14 mouse cellular contexts compared by ENCODE assay signal in the genomic region with DNA sequence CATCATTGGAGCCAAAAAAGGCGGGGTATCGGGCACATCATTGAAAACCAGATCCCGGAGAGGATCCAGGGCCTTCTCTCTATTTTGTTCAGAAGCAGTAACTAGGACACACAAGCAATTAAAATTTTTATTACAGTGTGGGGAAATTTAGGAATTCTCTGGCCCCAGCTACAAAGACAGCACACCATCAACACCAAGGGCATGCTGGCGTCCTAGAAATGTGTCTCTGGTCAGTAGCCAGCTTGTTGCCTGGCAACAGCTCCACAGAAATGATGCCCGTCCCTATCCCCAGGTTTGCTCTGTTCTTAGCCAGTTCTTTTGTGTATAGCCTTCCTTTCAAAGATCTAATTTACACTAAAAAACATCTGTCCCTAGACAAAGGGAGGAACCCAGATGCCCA. TPM values are rescaled to one million over a fixed set of nuclear protein-coding genes. Genes with fewer than 3 reads are reported as not detected.
DNase-seq lines count a peak whose midpoint lies in the region; ATAC-seq and TF ChIP-seq lines count a peak whose summit lies in the region.
"Had no signal": no experiment of that assay in that cellular context is flagged by ENCODE, and none has a peak within 500 bp of the region (broad histone marks: within the 10 kb centered on the region; RNA-seq: fewer than 3 reads in every experiment).

No protein-coding gene starts in this region.

- DNase-seq in adrenal gland, adult (ENCODE audit: inconsistent age in 2 of 2, low spot score in 1 of 2): peak; percentile 46 to 73
- DNase-seq in adrenal gland, postnatal 4 days (ENCODE audit: low spot score in 2 of 2): no peak
- peak; percentile 35 for DNase-seq in lung, embryonic 14.5 days
- DNase-seq in lung, adult 2 months: no peak
- DNase-seq in cerebellum, adult 9-10 months: peak; percentile 20
- DNase-seq in right cerebral cortex, adult 2 months (ENCODE audit: low spot score in 2 of 2): peak; percentile 20 to 42
- DNase-seq in embryo, embryonic 10.5 days (ENCODE audit: low spot score): no peak
- DNase-seq: kidney, adult 18-20 months had no signal

- no peak overlapping the region for H3K27ac ChIP-seq in lung, embryonic 14.5 days (ENCODE audit: low read depth)
- no peak overlapping the region for H3K27ac ChIP-seq in kidney, embryonic 14.5 days (ENCODE audit: low read depth, low read length)
- H3K27ac ChIP-seq: limb, embryonic 10.5 days; macrophage; neural tube, embryonic 13.5 days had no signal

- no peaks in the 10 kb centered on the region for H3K9me3 ChIP-seq in lung, embryonic 14.5 days (ENCODE audit: low read depth, low read length)
- no peaks in the 10 kb centered on the region for H3K9me3 ChIP-seq in kidney, embryonic 14.5 days (ENCODE audit: control insufficient read depth, low read length)
- H3K9me3 ChIP-seq: limb, embryonic 10.5 days; neural tube, embryonic 13.5 days had no signal

- ATAC-seq in lung, embryonic 14.5 days (ENCODE audit: insufficient read depth): no peak; the same call in 1 of the 2 replicates
- ATAC-seq in kidney, embryonic 14.5 days (ENCODE audit: low FRiP score, low TSS enrichment): no peak

- no peak for TF ChIP-seq POLR2A in lung, adult 2 months (IDR thresholded peaks at IDR 0.05; ENCODE audit: borderline replicate concordance, extremely low read depth, low read depth, low read length)

- H3K27me3 ChIP-seq in lung, embryonic 14.5 days (ENCODE audit: insufficient read depth, low read length): no peaks in the 10 kb centered on the region
- H3K27me3 ChIP-seq in kidney, embryonic 14.5 days (ENCODE audit: control insufficient read depth, insufficient read depth, low read length): no peaks in the 10 kb centered on the region
- H3K27me3 ChIP-seq: neural tube, embryonic 13.5 days had no signal

- no peak for TF ChIP-seq CTCF in lung, embryonic 14.5 days (IDR thresholded peaks at IDR 0.05; ENCODE audit: low read depth)
- TF ChIP-seq CTCF in lung, adult 2 months (IDR thresholded peaks at IDR 0.05; ENCODE audit: insufficient read depth, low read length): no peak

- H3K36me3 ChIP-seq in lung, embryonic 14.5 days (ENCODE audit: insufficient read depth): no peaks in the 10 kb centered on the region
- H3K36me3 ChIP-seq in kidney, embryonic 14.5 days (ENCODE audit: control insufficient read depth, insufficient read depth, low read length): no peaks in the 10 kb centered on the region
- H3K36me3 ChIP-seq: limb, embryonic 10.5 days; neural tube, embryonic 13.5 days had no signal

- no peak overlapping the region for H3K4me2 ChIP-seq in lung, embryonic 14.5 days
- H3K4me2 ChIP-seq in kidney, embryonic 14.5 days (replicated peaks; ENCODE audit: low read depth, low read length): no peak overlapping the region
- H3K4me2 ChIP-seq: heart, embryonic 11.5 days; neural tube, embryonic 13.5 days had no signal

- H3K9ac ChIP-seq in lung, embryonic 14.5 days: no peak overlapping the region
- H3K9ac ChIP-seq in kidney, embryonic 14.5 days (ENCODE audit: low read depth, low read length): no peak overlapping the region
- H3K9ac ChIP-seq: neural tube, embryonic 13.5 days had no signal

- H3K4me1 ChIP-seq in lung, embryonic 14.5 days (ENCODE audit: insufficient read depth): peaks cover 8% of the 10 kb centered on the region
- peaks cover 3% of the 10 kb centered on the region; the same call in 1 of the 2 replicates for H3K4me1 ChIP-seq in lung, adult 2 months (ENCODE audit: control insufficient read depth, insufficient read depth, low read length)
- no peaks in the 10 kb centered on the region for H3K4me1 ChIP-seq in kidney, embryonic 14.5 days (ENCODE audit: control insufficient read depth, insufficient read depth, low read length)
- H3K4me1 ChIP-seq: limb, embryonic 10.5 days had no signal

- H3K4me3 ChIP-seq in lung, embryonic 14.5 days (ENCODE audit: low read depth, low read length): no peak overlapping the region
- H3K4me3 ChIP-seq in lung, adult 2 months (replicated peaks; ENCODE audit: extremely low read depth, low read depth, low read length): no peak overlapping the region
- H3K4me3 ChIP-seq in kidney, embryonic 14.5 days (ENCODE audit: low read length): no peak overlapping the region
- H3K4me3 ChIP-seq: limb, embryonic 10.5 days; neural tube, embryonic 13.5 days had no signal

- 71% methylated on average over 5 of the region's 5 CpGs for WGBS in lung, embryonic 14.5 days
- WGBS in lung, adult 2 months: 75% methylated on average over 5 of the region's 5 CpGs
- 72% methylated on average over 5 of the region's 5 CpGs for WGBS in kidney, embryonic 14.5 days

RNA-seq across cellular contexts. Expression of a gene that starts 1.9 kb away (rescaled TPM):
- not detected for total RNA-seq in adrenal gland, postnatal 4 days (2021)
- polyA plus RNA-seq in lung, embryonic 14.5 days (2014; fragmentation: Nextera tagmentation; extraction: Ambion mirVana): not detected in 2 replicates
- polyA plus RNA-seq in lung, adult 2 months (2012; rRNA removed): 7.4 TPM in 1 of 2 replicates, not detected in the other
- polyA plus RNA-seq in kidney, embryonic 14.5 days (2014; fragmentation: Nextera tagmentation; extraction: Ambion mirVana): not detected in 2 replicates
- total RNA-seq: MEL had no signal
- polyA plus RNA-seq: heart, embryonic 11.5 days; limb, embryonic 10.5 days; macrophage; neural tube, embryonic 13.5 days had no signal

RNA-seq across cellular contexts. Expression of a gene that starts 38.2 kb away (rescaled TPM):
- 10 to 100 TPM; 90.4 to 95.2 TPM for total RNA-seq in adrenal gland, postnatal 4 days (2021)
- polyA plus RNA-seq in lung, embryonic 14.5 days (2014; fragmentation: Nextera tagmentation; extraction: Ambion mirVana): 127 and 153 TPM in 2 replicates
- 5.9 and 9.6 TPM in 2 replicates for polyA plus RNA-seq in lung, adult 2 months (2012; rRNA removed)
- 132 and 156 TPM in 2 replicates for polyA plus RNA-seq in kidney, embryonic 14.5 days (2014; fragmentation: Nextera tagmentation; extraction: Ambion mirVana)

RNA-seq across cellular contexts. Expression of a gene that starts 38.3 kb away (rescaled TPM):
- 10 to 100 TPM; 42.2 to 47.5 TPM for total RNA-seq in adrenal gland, postnatal 4 days (2021)
- 25.4 and 25.8 TPM in 2 replicates for polyA plus RNA-seq in lung, embryonic 14.5 days (2014; fragmentation: Nextera tagmentation; extraction: Ambion mirVana)
- 4.3 and 6.9 TPM in 2 replicates for polyA plus RNA-seq in lung, adult 2 months (2012; rRNA removed)
- 29.9 and 38.4 TPM in 2 replicates for polyA plus RNA-seq in kidney, embryonic 14.5 days (2014; fragmentation: Nextera tagmentation; extraction: Ambion mirVana)

RNA-seq across cellular contexts. Expression of a gene that starts 43.2 kb away (rescaled TPM):
- not detected for total RNA-seq in adrenal gland, postnatal 4 days (2021)
- not detected in 2 replicates for polyA plus RNA-seq in lung, embryonic 14.5 days (2014; fragmentation: Nextera tagmentation; extraction: Ambion mirVana)
- not detected in 2 replicates for polyA plus RNA-seq in lung, adult 2 months (2012; rRNA removed)
- polyA plus RNA-seq in kidney, embryonic 14.5 days (2014; fragmentation: Nextera tagmentation; extraction: Ambion mirVana): not detected in 2 replicates
- total RNA-seq: MEL had no signal
- polyA plus RNA-seq: heart, embryonic 11.5 days; macrophage; neural tube, embryonic 13.5 days had no signal

Comparison
In these comparisons a context has a peak if more than half of its experiments do, and no peak if none do; other contexts are left out.
1. DNase-seq: peak in adrenal gland, adult (2 of 2), lung, embryonic 14.5 days (single experiment), cerebellum, adult 9-10 months (single experiment) and right cerebral cortex, adult 2 months (2 of 2); none in adrenal gland, postnatal 4 days (0 of 2), lung, adult 2 months (single experiment) and embryo, embryonic 10.5 days (single experiment).
2. RNA of a gene that starts 38.2 kb away (polyA plus RNA-seq): 132 to 156 TPM in kidney, embryonic 14.5 days and 127 to 153 TPM in lung, embryonic 14.5 days; 5.9 to 9.6 TPM in lung, adult 2 months; every median in the first group is over 10 times any median in the second.